Comparison of ENCODE assay signal across 29 mouse cellular contexts in the genomic region with DNA sequence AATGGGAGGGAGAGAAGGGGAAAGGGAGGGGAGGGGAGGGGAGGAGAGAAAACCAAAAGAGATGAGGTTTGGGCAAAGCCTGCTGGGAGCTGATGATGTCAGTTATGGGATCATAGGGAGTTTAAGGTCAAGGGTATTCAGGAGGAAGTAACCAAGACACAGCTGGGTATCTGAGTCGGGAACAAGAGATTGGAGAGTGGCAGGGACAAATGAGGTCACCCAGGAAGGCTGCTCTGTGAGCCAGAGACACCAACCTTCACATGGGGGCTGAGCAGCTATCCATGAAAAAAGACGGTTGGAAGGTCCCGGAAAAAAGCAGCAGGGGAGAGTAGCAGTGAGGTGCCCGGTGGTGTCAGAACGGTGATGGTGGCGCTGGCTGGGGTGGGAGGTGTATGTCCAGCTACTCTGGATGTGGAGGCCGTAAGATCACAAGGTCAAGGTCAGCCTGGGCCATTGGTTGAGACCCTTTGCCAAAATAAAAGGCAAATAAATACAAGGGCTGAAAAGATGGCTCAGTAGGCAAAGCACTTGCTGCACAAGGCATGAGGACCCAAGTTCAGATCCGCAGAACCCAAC. TPM values are rescaled to one million over a fixed set of nuclear protein-coding genes. Genes with fewer than 3 reads are reported as not detected.
DNase-seq lines count a peak whose midpoint lies in the region; ATAC-seq lines count a peak whose summit lies in the region.
"Had no signal": no experiment of that assay in that cellular context is flagged by ENCODE, and none has a peak within 500 bp of the region (broad histone marks: within the 10 kb centered on the region; RNA-seq: fewer than 3 reads in every experiment).

No protein-coding gene starts in this region.

- WGBS in forebrain, embryonic 11.5 days = 82% methylated on average over 8 of the region's 8 CpGs
- WGBS in forebrain, embryonic 14.5 days = 85% methylated on average over 8 of the region's 8 CpGs
- 85% methylated on average over 8 of the region's 8 CpGs for WGBS in midbrain, embryonic 10.5 days

- no peak overlapping the region for H3K9ac ChIP-seq in forebrain, embryonic 11.5 days (ENCODE audit: low read length)
- H3K9ac ChIP-seq in forebrain, embryonic 14.5 days (ENCODE audit: low read length) = no peak overlapping the region
- H3K9ac ChIP-seq: embryonic facial prominence, embryonic 12.5 days; forebrain, embryonic 12.5 days; forebrain, postnatal 0 days; hindbrain, embryonic 12.5 days had no signal

- no peak overlapping the region for H3K4me3 ChIP-seq in forebrain, embryonic 11.5 days (ENCODE audit: low read depth, low read length)
- no peak overlapping the region for H3K4me3 ChIP-seq in forebrain, embryonic 14.5 days (ENCODE audit: low read depth, low read length)
- no peak overlapping the region for H3K4me3 ChIP-seq in midbrain, embryonic 10.5 days
- H3K4me3 ChIP-seq: embryonic facial prominence, embryonic 12.5 days; forebrain, embryonic 12.5 days; hindbrain, embryonic 12.5 days had no signal

- no peak overlapping the region for H3K4me2 ChIP-seq in forebrain, embryonic 11.5 days (ENCODE audit: low read depth, low read length, severe bottlenecking)
- H3K4me2 ChIP-seq in forebrain, embryonic 14.5 days (ENCODE audit: low read length) = no peak overlapping the region
- H3K4me2 ChIP-seq: embryonic facial prominence, embryonic 12.5 days; forebrain, embryonic 12.5 days; hindbrain, embryonic 12.5 days had no signal

- no peak overlapping the region for H3K27ac ChIP-seq in forebrain, embryonic 11.5 days (ENCODE audit: low read depth, low read length)
- no peak overlapping the region for H3K27ac ChIP-seq in forebrain, embryonic 14.5 days (ENCODE audit: low read depth, low read length)
- no peak overlapping the region for H3K27ac ChIP-seq in midbrain, embryonic 10.5 days (replicated peaks)
- H3K27ac ChIP-seq: embryonic facial prominence, embryonic 12.5 days; forebrain, embryonic 12.5 days; hindbrain, embryonic 12.5 days had no signal

- H3K9me3 ChIP-seq in forebrain, embryonic 11.5 days (ENCODE audit: control insufficient read depth, low read length) = no peaks in the 10 kb centered on the region
- H3K9me3 ChIP-seq in forebrain, embryonic 14.5 days (replicated peaks; ENCODE audit: control insufficient read depth, low read length) = no peaks in the 10 kb centered on the region
- H3K9me3 ChIP-seq in midbrain, embryonic 10.5 days (replicated peaks) = no peaks in the 10 kb centered on the region
- H3K9me3 ChIP-seq: embryonic facial prominence, embryonic 12.5 days; forebrain, embryonic 12.5 days; hindbrain, embryonic 12.5 days had no signal

- H3K27me3 ChIP-seq in forebrain, embryonic 11.5 days (ENCODE audit: control insufficient read depth, insufficient read depth, low read length) = no peaks in the 10 kb centered on the region
- no peaks in the 10 kb centered on the region for H3K27me3 ChIP-seq in forebrain, embryonic 14.5 days (replicated peaks; ENCODE audit: control insufficient read depth, insufficient read depth, low read length)
- 0 out of 2 replicates have a peak, but pooled peaks cover 3% of the 10 kb centered on the region for H3K27me3 ChIP-seq in midbrain, embryonic 10.5 days (ENCODE audit: low read depth, poor library complexity, severe bottlenecking)
- H3K27me3 ChIP-seq: embryonic facial prominence, embryonic 12.5 days; hindbrain, embryonic 12.5 days had no signal

- H3K4me1 ChIP-seq in forebrain, embryonic 11.5 days (replicated peaks; ENCODE audit: control insufficient read depth, insufficient read depth, low read length) = no peaks in the 10 kb centered on the region
- H3K4me1 ChIP-seq in forebrain, embryonic 14.5 days (ENCODE audit: control insufficient read depth, insufficient read depth, low read length) = no peaks in the 10 kb centered on the region
- H3K4me1 ChIP-seq in midbrain, embryonic 10.5 days = peaks cover 24% of the 10 kb centered on the region
- H3K4me1 ChIP-seq: embryonic facial prominence, embryonic 12.5 days; forebrain, embryonic 12.5 days had no signal

- peak; percentile 64 to 77 for DNase-seq in adrenal gland, adult (ENCODE audit: inconsistent age in 2 of 2, low spot score in 1 of 2)
- no peak for DNase-seq in adrenal gland, adult 8-10 months
- DNase-seq in forebrain, embryonic 11.5 days (ENCODE audit: low spot score) = peak; percentile 46
- DNase-seq in forebrain, embryonic 14.5 days (ENCODE audit: low spot score) = no peak
- DNase-seq in ZHBTc4 (ENCODE audit: low read depth, low spot score) = peak; percentile 50
- no peak for DNase-seq in cerebellum, adult 9-11 months
- no peak for DNase-seq in midbrain, embryonic 10.5 days (ENCODE audit: low spot score)
- DNase-seq: cerebellum, adult 11 months; cerebellum, adult 8-10 months; cerebellum, postnatal 25 days; forebrain, postnatal 0 days; gastrocnemius, postnatal 25 days; heart, postnatal 10 days; heart, postnatal 4 days; kidney, adult 8-10 months had no signal

- no peaks in the 10 kb centered on the region for H3K36me3 ChIP-seq in forebrain, embryonic 11.5 days (ENCODE audit: control insufficient read depth, insufficient read depth, low read length)
- H3K36me3 ChIP-seq in forebrain, embryonic 14.5 days (ENCODE audit: control insufficient read depth, insufficient read depth, low read length) = peaks cover 2% of the 10 kb centered on the region; the same call in 1 of the 2 replicates
- no peaks in the 10 kb centered on the region for H3K36me3 ChIP-seq in midbrain, embryonic 10.5 days
- H3K36me3 ChIP-seq: embryonic facial prominence, embryonic 12.5 days; forebrain, embryonic 12.5 days; hindbrain, embryonic 12.5 days had no signal

- ATAC-seq in forebrain, embryonic 11.5 days (replicated peaks; ENCODE audit: low FRiP score) = no peak
- no peak for ATAC-seq in forebrain, embryonic 14.5 days
- ATAC-seq: CD4-positive, CD25-positive, alpha-beta regulatory T cell, adult 4 months; forebrain, postnatal 0 days; hindbrain, embryonic 16.5 days; inflammation-experienced regulatory T-cells, adult 6 months; intestine, postnatal 0 days had no signal

RNA-seq across cellular contexts. Expression of a gene that starts 1.3 kb away (rescaled TPM):
- 1 to 10 TPM in 2 of 4 experiments, under 1 TPM in 2; 0.96 to 1.8 (median 1.1) TPM for total RNA-seq in adrenal gland, adult 8-10 months (2022)
- polyA plus RNA-seq in forebrain, embryonic 11.5 days (2014; fragmentation: Nextera tagmentation; extraction: Ambion mirVana) = 1.2 and 2.1 TPM in 2 replicates
- polyA plus RNA-seq in forebrain, embryonic 14.5 days (2014; fragmentation: Nextera tagmentation; extraction: Ambion mirVana) = 1.8 and 1.9 TPM in 2 replicates
- 1.9 and 2.2 TPM in 2 replicates for polyA plus RNA-seq in midbrain, embryonic 10.5 days (2016; fragmentation: Nextera tagmentation; extraction: Ambion mirVana)
- total RNA-seq: gastrocnemius, postnatal 25 days; heart, postnatal 10 days had no signal

RNA-seq across cellular contexts. Expression of a gene that starts 15.0 kb away (rescaled TPM):
- total RNA-seq in adrenal gland, adult 8-10 months (2022) = 1 to 10 TPM; 4.4 to 9.1 (median 6.3) TPM
- 20.5 and 22.8 TPM in 2 replicates for polyA plus RNA-seq in forebrain, embryonic 11.5 days (2014; fragmentation: Nextera tagmentation; extraction: Ambion mirVana)
- 184 and 201 TPM in 2 replicates for polyA plus RNA-seq in forebrain, embryonic 14.5 days (2014; fragmentation: Nextera tagmentation; extraction: Ambion mirVana)
- 9.4 and 27.5 TPM in 2 replicates for polyA plus RNA-seq in midbrain, embryonic 10.5 days (2016; fragmentation: Nextera tagmentation; extraction: Ambion mirVana)
- total RNA-seq: gastrocnemius, adult 18-20 months; gastrocnemius, postnatal 25 days; granulocyte monocyte progenitor cell, adult 5-6 weeks; heart, adult 8-10 months; heart, postnatal 10 days; heart, postnatal 4 days had no signal
- polyA plus RNA-seq: CD4-positive, CD25-positive, alpha-beta regulatory T cell, adult 4 months; inflammation-experienced regulatory T-cells, adult 6 months had no signal

RNA-seq across cellular contexts. Expression of a gene that starts 32.5 kb away (rescaled TPM):
- total RNA-seq in adrenal gland, adult 8-10 months (2022) = 10 to 100 TPM; 42.2 to 65.0 (median 52.4) TPM
- 20.3 and 22.8 TPM in 2 replicates for polyA plus RNA-seq in forebrain, embryonic 11.5 days (2014; fragmentation: Nextera tagmentation; extraction: Ambion mirVana)
- 44.4 and 58.4 TPM in 2 replicates for polyA plus RNA-seq in forebrain, embryonic 14.5 days (2014; fragmentation: Nextera tagmentation; extraction: Ambion mirVana)
- polyA plus RNA-seq in midbrain, embryonic 10.5 days (2016; fragmentation: Nextera tagmentation; extraction: Ambion mirVana) = 14.0 and 19.4 TPM in 2 replicates

RNA-seq across cellular contexts. Expression of a gene that starts 35.0 kb away (rescaled TPM):
- total RNA-seq in adrenal gland, adult 8-10 months (2022) = 100 to 1,000 TPM; 569 to 665 (median 622) TPM
- 410 and 508 TPM in 2 replicates for polyA plus RNA-seq in forebrain, embryonic 11.5 days (2014; fragmentation: Nextera tagmentation; extraction: Ambion mirVana)
- polyA plus RNA-seq in forebrain, embryonic 14.5 days (2014; fragmentation: Nextera tagmentation; extraction: Ambion mirVana) = 598 and 644 TPM in 2 replicates
- 400 and 414 TPM in 2 replicates for polyA plus RNA-seq in midbrain, embryonic 10.5 days (2016; fragmentation: Nextera tagmentation; extraction: Ambion mirVana)

RNA-seq across cellular contexts. Expression of a gene that starts 35.3 kb away (rescaled TPM):
- total RNA-seq in adrenal gland, adult 8-10 months (2022) = not detected
- polyA plus RNA-seq in forebrain, embryonic 11.5 days (2014; fragmentation: Nextera tagmentation; extraction: Ambion mirVana) = 0.40 and 0.84 TPM in 2 replicates
- polyA plus RNA-seq in forebrain, embryonic 14.5 days (2014; fragmentation: Nextera tagmentation; extraction: Ambion mirVana) = not detected in 2 replicates
- 2.6 and 5.5 TPM in 2 replicates for polyA plus RNA-seq in midbrain, embryonic 10.5 days (2016; fragmentation: Nextera tagmentation; extraction: Ambion mirVana)
- total RNA-seq: forebrain, postnatal 0 days; gastrocnemius, adult 18-20 months; gastrocnemius, postnatal 25 days; granulocyte monocyte progenitor cell, adult 5-6 weeks; heart, adult 8-10 months; heart, postnatal 10 days; heart, postnatal 4 days; MEL had no signal
- polyA plus RNA-seq: brain, embryonic 14.5 days; CD4-positive, CD25-positive, alpha-beta regulatory T cell, adult 4 months; cortical plate, adult 2 months; forebrain, postnatal 0 days; heart, embryonic 14.5 days; hindbrain, embryonic 12.5 days; hindbrain, embryonic 16.5 days; inflammation-experienced regulatory T-cells, adult 6 months; intestine, postnatal 0 days had no signal

Comparison
In these comparisons a context has a peak if more than half of its experiments do, and no peak if none do; other contexts are left out.
1. DNase-seq: peak in adrenal gland, adult (2 of 2), forebrain, embryonic 11.5 days (single experiment) and ZHBTc4 (single experiment); none in adrenal gland, adult 8-10 months (single experiment), forebrain, embryonic 14.5 days (single experiment), cerebellum, adult 9-11 months (single experiment) and midbrain, embryonic 10.5 days (single experiment).